In the genomic region with DNA sequence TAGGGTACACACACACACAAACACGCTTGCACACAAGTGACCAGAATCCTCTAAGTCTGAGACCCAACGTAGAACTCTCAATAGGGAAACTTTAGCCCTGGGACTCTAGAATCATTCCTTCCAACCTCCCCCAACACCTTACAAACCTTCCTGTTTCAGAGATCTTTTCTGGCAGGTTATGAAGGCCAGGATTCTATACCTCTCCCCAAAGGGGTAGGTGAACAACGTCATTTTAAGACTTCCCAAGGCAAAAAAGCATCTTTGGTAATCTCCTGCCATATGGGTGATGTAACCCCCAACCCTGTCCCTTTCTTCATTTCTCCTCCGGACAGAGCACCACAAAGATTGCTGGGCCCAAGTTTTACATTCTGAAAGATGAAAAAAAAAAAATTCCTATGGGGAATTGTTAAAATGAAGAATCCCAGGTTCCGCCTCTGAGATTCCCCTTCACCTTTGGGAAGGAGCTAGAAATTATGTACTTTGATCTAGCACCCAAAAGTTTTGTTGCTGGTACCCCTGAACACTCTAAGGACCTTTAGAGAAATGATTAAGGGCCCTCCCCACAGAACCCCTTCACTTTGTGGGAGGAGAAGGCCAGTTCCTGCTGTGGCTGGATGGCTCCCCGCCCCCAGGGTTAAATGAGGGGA, we compare ENCODE assay signal across 7 mouse cellular contexts. TPM values are rescaled to one million over a fixed set of nuclear protein-coding genes. Genes with fewer than 3 reads are reported as not detected.
DNase-seq lines count a peak whose midpoint lies in the region; ATAC-seq and TF ChIP-seq lines count a peak whose summit lies in the region.

No protein-coding gene starts in this region.

- peaks cover 38% of the 10 kb centered on the region; the same call in 1 of the 2 replicates for H3K4me1 ChIP-seq in lung, postnatal 0 days (ENCODE audit: insufficient read depth, low read depth, low read length)
- peaks cover 51% of the 10 kb centered on the region for H3K4me1 ChIP-seq in limb, embryonic 11.5 days (ENCODE audit: control insufficient read depth, insufficient read depth, low read length)
- H3K4me1 ChIP-seq in small intestine, adult 2 months (ENCODE audit: control insufficient read depth, insufficient read depth, insufficient read length, low read length), result peaks cover 30% of the 10 kb centered on the region; the same call in 1 of the 2 replicates

- no peak for TF ChIP-seq POLR2A in small intestine, adult 2 months (IDR thresholded peaks at IDR 0.05; ENCODE audit: low read depth, low read length)

- peak overlapping the region; percentile 94 for H3K4me2 ChIP-seq in lung, postnatal 0 days (replicated peaks; ENCODE audit: low read depth, low read length)
- peak overlapping the region; percentile 96 for H3K4me2 ChIP-seq in limb, embryonic 11.5 days (ENCODE audit: low read depth, severe bottlenecking)

- no peak for DNase-seq in lung, postnatal 0 days (ENCODE audit: low spot score)
- DNase-seq in lung, postnatal 4 days, result no peak
- no peak for DNase-seq in limb, embryonic 11.5 days (ENCODE audit: low spot score)
- DNase-seq in ovary, postnatal 10 days (ENCODE audit: low spot score), result no peak
- no peak for DNase-seq in kidney, postnatal 10 days

- WGBS in lung, postnatal 0 days, result 45% methylated on average over 6 of the region's 6 CpGs
- 49% methylated on average over 6 of the region's 6 CpGs for WGBS in limb, embryonic 11.5 days
- 53% methylated on average over 6 of the region's 6 CpGs for WGBS in small intestine, adult 2 months

- no peaks in the 10 kb centered on the region for H3K27me3 ChIP-seq in lung, postnatal 0 days (replicated peaks; ENCODE audit: insufficient read depth, low read length)
- H3K27me3 ChIP-seq in limb, embryonic 11.5 days (ENCODE audit: control insufficient read depth, insufficient read depth, low read length), result no peaks in the 10 kb centered on the region
- no peaks in the 10 kb centered on the region for H3K27me3 ChIP-seq in small intestine, adult 2 months (ENCODE audit: control insufficient read depth, insufficient read depth, low read length)

- H3K4me3 ChIP-seq in lung, postnatal 0 days (ENCODE audit: low read depth, low read length), result peak overlapping the region; percentile 87
- peak overlapping the region; percentile 95 for H3K4me3 ChIP-seq in limb, embryonic 11.5 days (ENCODE audit: low read depth, low read length)
- H3K4me3 ChIP-seq in small intestine, adult 2 months (ENCODE audit: low read depth, low read length), result peak overlapping the region; percentile 66

- no peaks in the 10 kb centered on the region for H3K9me3 ChIP-seq in lung, postnatal 0 days (ENCODE audit: low read length)
- no peaks in the 10 kb centered on the region for H3K9me3 ChIP-seq in limb, embryonic 11.5 days (ENCODE audit: control insufficient read depth, low read length)

- TF ChIP-seq CTCF in lung, postnatal 0 days (IDR thresholded peaks at IDR 0.05), result no peak
- TF ChIP-seq CTCF in small intestine, adult 2 months (IDR thresholded peaks at IDR 0.05; ENCODE audit: extremely low read depth, insufficient read length, insufficient replicate concordance, low read depth, low read length), result no peak

- peak; percentile 33; the same call in 1 of the 2 replicates for TF ChIP-seq EP300 in lung, postnatal 0 days (IDR thresholded peaks at IDR 0.05)

- H3K9ac ChIP-seq in lung, postnatal 0 days (replicated peaks; ENCODE audit: low read depth), result 0 out of 2 replicates have a peak overlapping the region, but pooled peaks have one; percentile 8
- peak overlapping the region; percentile 93 for H3K9ac ChIP-seq in limb, embryonic 11.5 days (ENCODE audit: low read length)

- ATAC-seq in lung, postnatal 0 days, result no peak
- ATAC-seq in erythroblast, adult 5-6 weeks (replicated peaks; ENCODE audit: low FRiP score, poor library complexity, severe bottlenecking), result peak; percentile 6; the same call in 1 of the 2 replicates
- no peak for ATAC-seq in limb, embryonic 11.5 days (ENCODE audit: insufficient number of reproducible peaks, low FRiP score, low TSS enrichment, low read depth)

- H3K27ac ChIP-seq in lung, postnatal 0 days (ENCODE audit: low read length), result peak overlapping the region; percentile 87
- H3K27ac ChIP-seq in limb, embryonic 11.5 days (replicated peaks; ENCODE audit: low read depth, low read length), result peak overlapping the region; percentile 89
- H3K27ac ChIP-seq in small intestine, adult 2 months (ENCODE audit: insufficient read depth, low read depth, low read length), result peak overlapping the region; percentile 67

- H3K36me3 ChIP-seq in lung, postnatal 0 days (ENCODE audit: insufficient read depth, low read length), result no peaks in the 10 kb centered on the region
- H3K36me3 ChIP-seq in limb, embryonic 11.5 days (ENCODE audit: control insufficient read depth, insufficient read depth, low read length), result peaks cover 2% of the 10 kb centered on the region; the same call in 1 of the 2 replicates
- 0 out of 2 replicates have a peak, but pooled peaks cover under 1% of the 10 kb centered on the region for H3K36me3 ChIP-seq in small intestine, adult 2 months (ENCODE audit: control insufficient read depth, insufficient read depth, low read length)

RNA-seq across cellular contexts. Expression of gene Ppp1r9b, which starts 0.6 kb away (rescaled TPM):
- polyA plus RNA-seq in lung, postnatal 0 days (2015; fragmentation: Nextera tagmentation; extraction: Ambion mirVana), result 9.8 and 11.5 TPM in 2 replicates
- total RNA-seq in erythroblast, adult 5-6 weeks (2015; ENCODE audit: low replicate concordance), result 21.9 and 30.7 TPM in 2 replicates
- total RNA-seq in erythroblast, adult 5-6 weeks (2017; ENCODE audit: low replicate concordance), result 41.1 and 45.2 TPM in 2 replicates
- 14.4 and 14.8 TPM in 2 replicates for polyA plus RNA-seq in limb, embryonic 11.5 days (2014; fragmentation: Nextera tagmentation; extraction: Ambion mirVana)
- polyA plus RNA-seq in small intestine, adult 2 months (2012; rRNA removed), result 17.0 and 29.4 TPM in 2 replicates

RNA-seq across cellular contexts. Expression of gene Sgca, which starts 14.1 kb away (rescaled TPM):
- 0.33 and 0.55 TPM in 2 replicates for polyA plus RNA-seq in lung, postnatal 0 days (2015; fragmentation: Nextera tagmentation; extraction: Ambion mirVana)
- not detected in 2 replicates for total RNA-seq in erythroblast, adult 5-6 weeks (2015; ENCODE audit: low replicate concordance)
- not detected in 2 replicates for total RNA-seq in erythroblast, adult 5-6 weeks (2017; ENCODE audit: low replicate concordance)
- polyA plus RNA-seq in limb, embryonic 11.5 days (2014; fragmentation: Nextera tagmentation; extraction: Ambion mirVana), result 0.60 and 0.70 TPM in 2 replicates
- 1.7 and 3.7 TPM in 2 replicates for polyA plus RNA-seq in small intestine, adult 2 months (2012; rRNA removed)

RNA-seq across cellular contexts. Expression of gene Samd14, which starts 19.5 kb away (rescaled TPM):
- 5.4 and 5.8 TPM in 2 replicates for polyA plus RNA-seq in lung, postnatal 0 days (2015; fragmentation: Nextera tagmentation; extraction: Ambion mirVana)
- 22.1 and 25.9 TPM in 2 replicates for total RNA-seq in erythroblast, adult 5-6 weeks (2015; ENCODE audit: low replicate concordance)
- total RNA-seq in erythroblast, adult 5-6 weeks (2017; ENCODE audit: low replicate concordance), result 32.0 and 47.1 TPM in 2 replicates
- polyA plus RNA-seq in limb, embryonic 11.5 days (2014; fragmentation: Nextera tagmentation; extraction: Ambion mirVana), result 34.1 and 35.6 TPM in 2 replicates
- polyA plus RNA-seq in small intestine, adult 2 months (2012; rRNA removed), result 3.3 and 7.2 TPM in 2 replicates

RNA-seq across cellular contexts. Expression of gene Hils1, which starts 22.8 kb away (rescaled TPM):
- polyA plus RNA-seq in lung, postnatal 0 days (2015; fragmentation: Nextera tagmentation; extraction: Ambion mirVana), result not detected in 2 replicates
- total RNA-seq in erythroblast, adult 5-6 weeks (2015; ENCODE audit: low replicate concordance), result not detected in 2 replicates
- total RNA-seq in erythroblast, adult 5-6 weeks (2017; ENCODE audit: low replicate concordance), result not detected in 2 replicates
- polyA plus RNA-seq in limb, embryonic 11.5 days (2014; fragmentation: Nextera tagmentation; extraction: Ambion mirVana), result not detected in 2 replicates
- polyA plus RNA-seq in small intestine, adult 2 months (2012; rRNA removed), result 0.14 TPM in 1 of 2 replicates, not detected in the other

RNA-seq across cellular contexts. Expression of gene Pdk2, which starts 50.9 kb away (rescaled TPM):
- 39.3 and 51.1 TPM in 2 replicates for polyA plus RNA-seq in lung, postnatal 0 days (2015; fragmentation: Nextera tagmentation; extraction: Ambion mirVana)
- 1.3 and 7.9 TPM in 2 replicates for total RNA-seq in erythroblast, adult 5-6 weeks (2015; ENCODE audit: low replicate concordance)
- 0.60 and 5.6 TPM in 2 replicates for total RNA-seq in erythroblast, adult 5-6 weeks (2017; ENCODE audit: low replicate concordance)
- polyA plus RNA-seq in limb, embryonic 11.5 days (2014; fragmentation: Nextera tagmentation; extraction: Ambion mirVana), result 19.3 and 20.1 TPM in 2 replicates
- polyA plus RNA-seq in small intestine, adult 2 months (2012; rRNA removed), result 67.7 and 167 TPM in 2 replicates
